ENCODE assay signal across 7 mouse cellular contexts in the genomic region with DNA sequence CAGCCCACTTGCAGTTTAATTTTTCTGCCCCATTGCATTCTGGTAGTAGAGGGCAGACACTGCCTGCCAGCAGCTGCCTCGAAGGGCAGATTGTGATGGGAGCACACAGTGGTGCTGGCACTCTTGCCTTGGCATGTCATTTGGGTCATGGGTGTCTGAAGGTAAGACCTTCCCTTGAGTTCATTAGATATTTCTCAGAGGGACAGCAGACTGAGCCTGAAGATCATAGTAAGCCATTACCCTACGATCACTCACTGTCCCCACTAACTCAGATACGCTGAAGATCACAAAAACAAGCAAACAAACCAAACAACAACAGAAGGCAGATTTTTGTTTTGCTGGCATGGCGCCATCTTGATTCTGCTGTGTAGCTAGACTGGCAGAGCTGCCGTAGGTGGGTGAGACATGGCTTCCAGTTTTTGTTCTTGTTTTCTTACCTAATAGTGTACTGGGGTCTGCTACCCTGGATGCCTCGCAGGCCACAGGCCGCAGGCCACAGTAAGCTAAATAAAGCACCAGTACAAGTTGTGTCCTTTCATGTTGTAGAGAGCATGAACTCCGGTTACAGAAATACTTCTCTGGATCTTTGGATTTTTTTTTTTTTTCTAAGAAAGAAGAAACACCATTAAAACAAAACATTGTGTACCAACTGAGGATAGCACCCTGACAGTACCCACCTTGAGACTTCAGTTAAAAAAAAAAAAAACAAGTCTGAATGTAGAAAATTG.
DNase-seq lines count a peak whose midpoint lies in the region; ATAC-seq and TF ChIP-seq lines count a peak whose summit lies in the region.

No protein-coding gene starts in this region.

- H3K27me3 ChIP-seq in megakaryocyte, embryonic 14.5 days (replicated peaks): no peaks in the 10 kb centered on the region
- H3K27me3 ChIP-seq in embryonic facial prominence, embryonic 10.5 days (replicated peaks; ENCODE audit: low read depth, poor library complexity, severe bottlenecking): no peaks in the 10 kb centered on the region
- no peaks in the 10 kb centered on the region for H3K27me3 ChIP-seq in heart, embryonic 15.5 days
- H3K27me3 ChIP-seq in limb, embryonic 11.5 days (ENCODE audit: control insufficient read depth, insufficient read depth, low read length): no peaks in the 10 kb centered on the region
- no peaks in the 10 kb centered on the region for H3K27me3 ChIP-seq in small intestine, adult 2 months (ENCODE audit: control insufficient read depth, insufficient read depth, low read length)

- WGBS in embryonic facial prominence, embryonic 10.5 days: 90% methylated on average over 8 of the region's 8 CpGs
- WGBS in heart, embryonic 15.5 days: 76% methylated on average over 8 of the region's 8 CpGs
- WGBS in limb, embryonic 11.5 days: 93% methylated on average over 8 of the region's 8 CpGs
- 86% methylated on average over 8 of the region's 8 CpGs for whole genome bisulfite sequencing in small intestine, adult 2 months

- no peak for TF ChIP-seq POLR2A in small intestine, adult 2 months (IDR thresholded peaks at IDR 0.05; ENCODE audit: low read depth, low read length)

- no peaks in the 10 kb centered on the region for H3K9me3 ChIP-seq in megakaryocyte, embryonic 14.5 days
- no peaks in the 10 kb centered on the region for H3K9me3 ChIP-seq in embryonic facial prominence, embryonic 10.5 days
- H3K9me3 ChIP-seq in heart, embryonic 15.5 days (replicated peaks): no peaks in the 10 kb centered on the region
- no peaks in the 10 kb centered on the region for H3K9me3 ChIP-seq in limb, embryonic 11.5 days (ENCODE audit: control insufficient read depth, low read length)

- H3K27ac ChIP-seq in embryonic facial prominence, embryonic 10.5 days (replicated peaks): peak overlapping the region; percentile 52
- H3K27ac ChIP-seq in heart, embryonic 15.5 days: peak overlapping the region; percentile 74
- 0 out of 2 replicates have a peak overlapping the region, but pooled peaks have one; percentile 56 for H3K27ac ChIP-seq in limb, embryonic 11.5 days (replicated peaks; ENCODE audit: low read depth, low read length)
- H3K27ac ChIP-seq in small intestine, adult 2 months (ENCODE audit: insufficient read depth, low read depth, low read length): 0 out of 2 replicates have a peak overlapping the region, but pooled peaks have one; percentile 0

- H3K9ac ChIP-seq in heart, embryonic 15.5 days: no peak overlapping the region
- no peak overlapping the region for H3K9ac ChIP-seq in limb, embryonic 11.5 days (ENCODE audit: low read length)

- H3K36me3 ChIP-seq in megakaryocyte, embryonic 14.5 days (replicated peaks; ENCODE audit: low read length): no peaks in the 10 kb centered on the region
- no peaks in the 10 kb centered on the region for H3K36me3 ChIP-seq in embryonic facial prominence, embryonic 10.5 days (replicated peaks)
- no peaks in the 10 kb centered on the region for H3K36me3 ChIP-seq in heart, embryonic 15.5 days
- no peaks in the 10 kb centered on the region for H3K36me3 ChIP-seq in limb, embryonic 11.5 days (ENCODE audit: control insufficient read depth, insufficient read depth, low read length)
- H3K36me3 ChIP-seq in small intestine, adult 2 months (ENCODE audit: control insufficient read depth, insufficient read depth, low read length): no peaks in the 10 kb centered on the region

- DNase-seq in embryonic facial prominence, embryonic 10.5 days (ENCODE audit: low spot score): no peak
- DNase-seq in limb, embryonic 11.5 days (ENCODE audit: low spot score): no peak

- no peak for TF ChIP-seq CTCF in small intestine, adult 2 months (IDR thresholded peaks at IDR 0.05; ENCODE audit: extremely low read depth, insufficient read length, insufficient replicate concordance, low read depth, low read length)

- peak overlapping the region; percentile 15 for H3K4me3 ChIP-seq in megakaryocyte, embryonic 14.5 days (replicated peaks)
- no peak overlapping the region for H3K4me3 ChIP-seq in embryonic facial prominence, embryonic 10.5 days
- no peak overlapping the region for H3K4me3 ChIP-seq in heart, embryonic 15.5 days
- H3K4me3 ChIP-seq in limb, embryonic 11.5 days (ENCODE audit: low read depth, low read length): no peak overlapping the region
- no peak overlapping the region for H3K4me3 ChIP-seq in small intestine, adult 2 months (ENCODE audit: low read depth, low read length)

- no peak for ATAC-seq in megakaryocyte, adult 5-6 weeks (ENCODE audit: poor library complexity, severe bottlenecking)
- 0 out of 2 replicates have a peak, but pooled peaks have one; percentile 15 for ATAC-seq in heart, embryonic 15.5 days (replicated peaks; ENCODE audit: insufficient number of reproducible peaks, insufficient read depth, low FRiP score, low read depth)
- ATAC-seq in limb, embryonic 11.5 days (ENCODE audit: insufficient number of reproducible peaks, low FRiP score, low TSS enrichment, low read depth): no peak
- no peak for ATAC-seq in erythroid progenitor cell, adult 5-6 weeks (replicated peaks; ENCODE audit: low FRiP score, poor library complexity, severe bottlenecking)

- H3K4me2 ChIP-seq in heart, embryonic 15.5 days: no peak overlapping the region
- H3K4me2 ChIP-seq in limb, embryonic 11.5 days (ENCODE audit: low read depth, severe bottlenecking): no peak overlapping the region

- H3K4me1 ChIP-seq in megakaryocyte, embryonic 14.5 days: peaks cover 51% of the 10 kb centered on the region
- peaks cover 67% of the 10 kb centered on the region for H3K4me1 ChIP-seq in embryonic facial prominence, embryonic 10.5 days
- peaks cover 43% of the 10 kb centered on the region for H3K4me1 ChIP-seq in heart, embryonic 15.5 days (replicated peaks)
- H3K4me1 ChIP-seq in limb, embryonic 11.5 days (ENCODE audit: control insufficient read depth, insufficient read depth, low read length): peaks cover 25% of the 10 kb centered on the region
- H3K4me1 ChIP-seq in small intestine, adult 2 months (ENCODE audit: control insufficient read depth, insufficient read depth, insufficient read length, low read length): peaks cover 12% of the 10 kb centered on the region

Comparison
In these comparisons a context has a peak if more than half of its experiments do, and no peak if none do; other contexts are left out.
1. H3K27ac ChIP-seq: peak in every context shown above with its lines; median percentile 74 in heart, embryonic 15.5 days; 56 in limb, embryonic 11.5 days; 52 in embryonic facial prominence, embryonic 10.5 days; 0 in small intestine, adult 2 months.